Mouse (Mus musculus): ENCODE results near the gene Filip1l. TPM values are rescaled to one million over a fixed set of nuclear protein-coding genes. Genes with fewer than 3 reads are reported as not detected.
A peak's percentile ranks its signal among the peaks of the same experiment; 100 is the strongest.

Filip1l gene
- polyA plus RNA-seq, 1 experiment from 2014 or later, result 6.6 TPM

DNA sequence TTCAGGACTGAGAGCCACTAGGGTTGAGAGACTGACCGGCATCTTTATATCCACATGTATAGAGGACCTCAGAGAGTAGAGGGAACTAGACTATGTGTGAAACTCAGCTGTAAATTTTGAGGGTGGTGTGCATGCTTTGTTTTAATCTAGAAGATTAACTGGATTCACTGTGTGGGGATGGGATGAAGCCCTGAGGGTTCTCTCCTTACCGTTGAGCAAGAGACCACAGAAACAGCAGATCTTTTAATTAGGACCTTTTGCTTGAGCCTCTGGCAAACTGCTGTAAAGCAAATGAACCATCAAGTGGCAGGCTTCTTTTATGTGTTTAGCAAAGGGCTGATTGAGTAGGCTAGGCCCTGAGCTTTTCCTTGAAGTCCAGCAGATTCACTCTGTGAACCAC, 103.1 kb downstream of the Filip1l start:
- no peaks in the 10 kb centered on the region for H3K4me1 ChIP-seq
- no peaks in the 10 kb centered on the region for H3K27me3 ChIP-seq
- no peak overlapping the region for H3K4me2 ChIP-seq
- no peaks in the 10 kb centered on the region for H3K36me3 ChIP-seq (replicated peaks)
- H3K9me3 ChIP-seq, result no peaks in the 10 kb centered on the region
- H3K27ac ChIP-seq, result no peak overlapping the region
- H3K9ac ChIP-seq, result no peak overlapping the region
- WGBS, result 48% methylated on average over 2 of the region's 2 CpGs
- no peak for ATAC-seq (ENCODE audit: low FRiP score)
- no peak overlapping the region for H3K4me3 ChIP-seq (replicated peaks)

DNA sequence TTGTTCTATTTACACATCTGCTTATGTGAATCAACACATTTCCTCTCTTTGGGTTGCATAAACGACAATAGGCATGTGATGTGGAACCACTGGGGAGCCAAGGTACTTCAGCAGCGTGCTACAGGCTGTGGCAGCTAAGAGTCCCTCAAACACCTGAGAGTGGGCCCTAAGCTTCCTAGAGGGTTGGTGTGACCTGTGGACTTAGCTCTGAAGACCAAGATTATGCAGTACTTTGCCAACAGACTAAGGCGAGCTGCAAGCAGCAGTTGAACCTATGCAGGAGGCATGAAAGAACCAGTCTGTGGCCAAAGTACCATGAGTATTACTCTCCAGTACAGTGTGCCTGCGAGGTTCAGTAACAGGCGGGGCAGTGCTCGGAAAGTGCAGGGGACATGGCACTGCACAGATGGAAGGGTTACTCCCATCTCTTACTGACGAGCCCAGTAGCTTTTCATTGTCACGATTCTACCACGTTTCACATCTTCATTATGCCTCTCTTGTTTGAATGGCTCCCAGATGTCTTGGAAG, 112.6 kb downstream of the Filip1l start:
- 95% methylated on average over 9 of the region's 9 CpGs for WGBS

DNA sequence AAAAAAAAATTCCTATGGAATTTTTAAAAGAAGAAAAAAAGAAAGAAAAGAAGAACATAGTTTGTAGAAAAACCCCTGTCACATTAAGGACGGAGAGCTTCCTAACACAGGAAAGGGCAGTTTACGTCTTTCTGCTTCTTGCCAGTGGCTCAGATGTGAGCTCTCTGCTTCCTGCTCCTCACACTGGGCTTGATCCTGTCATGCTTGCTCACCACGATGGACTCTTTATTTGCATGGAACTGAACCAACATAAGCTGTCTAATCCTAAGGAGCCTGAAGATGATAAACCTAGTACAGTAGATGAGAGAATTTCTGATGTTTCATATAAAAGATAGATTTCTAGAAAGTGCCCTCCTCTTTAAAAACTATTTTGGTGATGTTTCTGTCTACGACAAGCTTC, 116.4 kb downstream of the Filip1l start:
- Histone ChIP-seq H3K27me3 (no peaks in the 10 kb centered on the region), H3K27ac (no peak overlapping the region), H3K4me2 (no peak overlapping the region), H3K4me1 (0 out of 2 replicates have a peak, but pooled peaks cover 3% of the 10 kb centered on the region), H3K9me3 (no peaks in the 10 kb centered on the region), H3K36me3 (replicated peaks) (no peaks in the 10 kb centered on the region), H3K4me3 (replicated peaks) (no peak overlapping the region), H3K9ac (no peak overlapping the region)
- WGBS, result 88% methylated on average over 4 of the region's 4 CpGs
- ATAC-seq (ENCODE audit: low FRiP score), result no peak

More for the DNA sequence above, 112.6 kb downstream of the Filip1l start:
- Histone ChIP-seq H3K4me1 (no peaks in the 10 kb centered on the region), H3K27ac (no peak overlapping the region), H3K4me3 (replicated peaks) (no peak overlapping the region), H3K36me3 (replicated peaks) (no peaks in the 10 kb centered on the region), H3K9me3 (no peaks in the 10 kb centered on the region), H3K9ac (no peak overlapping the region), H3K4me2 (no peak overlapping the region), H3K27me3 (no peaks in the 10 kb centered on the region)
- no peak for ATAC-seq (ENCODE audit: low FRiP score)

DNA sequence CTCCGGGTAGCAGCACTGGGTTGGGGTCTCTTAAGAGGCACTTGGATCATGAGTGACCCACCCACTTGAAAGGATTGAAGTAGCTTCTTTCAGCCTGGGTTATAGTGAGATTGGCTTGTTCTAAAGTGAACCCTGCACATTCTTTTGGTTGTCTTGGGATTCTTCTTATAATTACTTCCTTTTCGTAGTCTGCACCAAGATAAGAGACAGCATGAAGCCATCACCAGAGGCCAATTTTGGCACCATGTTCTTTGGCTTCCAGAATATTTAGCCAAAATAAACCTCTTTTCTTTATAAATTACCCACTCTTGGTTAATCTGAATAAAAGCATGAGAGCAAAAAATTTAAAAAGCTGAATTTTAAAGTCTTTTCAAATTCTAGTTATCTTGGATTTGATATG, 117.0 kb downstream of the Filip1l start:
- WGBS, result 81% methylated on average over 2 of the region's 2 CpGs

DNA sequence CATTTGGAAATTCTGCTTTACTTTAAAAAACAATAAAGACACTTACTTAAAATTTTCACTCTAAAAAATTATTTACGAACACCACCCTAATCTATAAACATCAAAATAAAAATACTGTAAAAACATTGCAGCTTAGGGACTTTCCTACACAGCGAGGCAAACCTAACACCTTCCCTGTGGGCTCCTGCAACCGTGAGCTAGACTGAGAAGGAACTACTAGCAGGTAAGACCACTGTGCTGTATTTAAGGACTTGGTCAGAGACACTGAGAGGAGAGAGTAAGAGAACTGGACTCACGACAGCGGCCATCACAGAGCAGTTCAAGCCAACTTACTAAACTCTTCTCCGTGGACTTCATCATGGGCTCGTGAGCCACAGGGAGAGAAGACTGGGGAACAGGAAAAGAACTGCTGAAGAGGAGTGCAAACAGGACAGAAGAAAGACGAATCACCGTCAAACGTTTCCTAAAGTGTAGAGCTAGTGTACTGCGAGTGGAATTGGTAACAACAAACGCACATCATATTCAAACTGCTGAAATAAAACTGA, 117.5 kb downstream of the Filip1l start:
- Histone ChIP-seq H3K4me3 (replicated peaks) (no peak overlapping the region), H3K27ac (no peak overlapping the region), H3K4me2 (no peak overlapping the region), H3K36me3 (replicated peaks) (no peaks in the 10 kb centered on the region), H3K27me3 (no peaks in the 10 kb centered on the region), H3K4me1 (0 out of 2 replicates have a peak, but pooled peaks cover 3% of the 10 kb centered on the region), H3K9me3 (no peaks in the 10 kb centered on the region), H3K9ac (no peak overlapping the region)
- WGBS, result 94% methylated on average over 12 of the region's 12 CpGs
- no peak for ATAC-seq (ENCODE audit: low FRiP score)

More for the DNA sequence above, 117.0 kb downstream of the Filip1l start:
- Histone ChIP-seq H3K4me2 (no peak overlapping the region), H3K27ac (no peak overlapping the region), H3K9me3 (no peaks in the 10 kb centered on the region), H3K9ac (no peak overlapping the region), H3K27me3 (no peaks in the 10 kb centered on the region), H3K36me3 (replicated peaks) (no peaks in the 10 kb centered on the region), H3K4me1 (0 out of 2 replicates have a peak, but pooled peaks cover 3% of the 10 kb centered on the region), H3K4me3 (replicated peaks) (no peak overlapping the region)
- no peak for ATAC-seq (ENCODE audit: low FRiP score)

DNA sequence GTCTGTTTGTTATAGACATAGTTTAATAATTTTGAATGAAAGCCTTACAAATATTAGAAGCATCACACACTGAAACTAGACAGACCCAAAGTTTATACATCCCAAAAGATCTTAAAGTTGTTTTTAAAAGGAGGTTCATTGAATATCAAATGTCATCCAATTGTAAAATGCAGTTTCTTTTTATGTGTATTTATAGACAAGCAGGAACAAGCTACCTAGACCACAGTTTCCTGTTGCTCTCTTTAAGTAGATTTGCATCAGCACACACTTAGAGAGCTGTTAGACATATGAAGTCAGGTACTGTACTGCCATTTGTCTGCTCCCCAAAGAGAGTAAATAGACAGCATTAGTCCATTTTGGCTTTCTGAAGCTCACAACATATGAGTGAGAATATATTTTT, 118.2 kb downstream of the Filip1l start:
- no peak overlapping the region for H3K27ac ChIP-seq
- H3K4me1 ChIP-seq, result 0 out of 2 replicates have a peak, but pooled peaks cover 3% of the 10 kb centered on the region
- no peak overlapping the region for H3K4me3 ChIP-seq (replicated peaks)
- no peaks in the 10 kb centered on the region for H3K27me3 ChIP-seq
- H3K36me3 ChIP-seq (replicated peaks), result no peaks in the 10 kb centered on the region
- no peak overlapping the region for H3K9ac ChIP-seq
- H3K9me3 ChIP-seq, result 0 out of 2 replicates have a peak, but pooled peaks cover under 1% of the 10 kb centered on the region
- H3K4me2 ChIP-seq, result no peak overlapping the region
- no peak for ATAC-seq (ENCODE audit: low FRiP score)

DNA sequence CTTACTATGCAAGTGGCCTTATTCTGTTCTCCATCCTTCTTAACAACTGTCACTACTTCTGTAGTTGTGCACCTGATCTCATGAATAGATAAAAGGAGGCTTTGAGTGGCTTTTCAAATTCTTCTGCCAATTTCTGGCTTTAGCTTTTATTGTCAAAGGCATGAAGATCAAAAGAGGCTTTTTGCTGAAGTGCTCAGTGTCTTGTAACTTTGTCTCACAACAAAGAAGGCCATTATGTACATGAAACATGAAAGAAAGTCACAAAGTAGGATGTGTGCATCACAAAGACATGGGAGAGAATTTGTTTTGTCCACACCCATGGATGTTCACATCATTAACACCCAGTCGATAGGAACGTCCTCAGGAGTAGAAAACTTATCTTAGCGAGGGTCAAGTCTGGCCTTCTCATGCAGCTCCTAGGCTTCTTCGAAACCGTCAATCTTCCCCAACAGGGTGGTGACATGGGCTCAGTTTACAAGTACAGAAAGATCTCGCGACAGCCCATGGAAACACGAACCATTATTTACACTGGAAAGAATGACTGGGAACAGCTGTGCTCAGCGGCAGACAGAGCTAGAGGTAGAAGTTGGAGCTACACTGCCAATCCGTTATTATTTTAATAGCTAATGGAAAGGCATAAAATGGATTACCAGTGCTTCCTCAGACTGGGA, 120.7 kb downstream of the Filip1l start:
- ATAC-seq (ENCODE audit: low FRiP score), result no peak
- no peak overlapping the region for H3K4me3 ChIP-seq (replicated peaks)
- H3K27ac ChIP-seq, result no peak overlapping the region
- 0 out of 2 replicates have a peak, but pooled peaks cover 3% of the 10 kb centered on the region for H3K4me1 ChIP-seq
- H3K9ac ChIP-seq, result no peak overlapping the region
- 70% methylated on average over 10 of the region's 10 CpGs for WGBS
- no peaks in the 10 kb centered on the region for H3K27me3 ChIP-seq
- 0 out of 2 replicates have a peak, but pooled peaks cover 5% of the 10 kb centered on the region for H3K9me3 ChIP-seq
- no peak overlapping the region for H3K4me2 ChIP-seq
- no peaks in the 10 kb centered on the region for H3K36me3 ChIP-seq (replicated peaks)

DNA sequence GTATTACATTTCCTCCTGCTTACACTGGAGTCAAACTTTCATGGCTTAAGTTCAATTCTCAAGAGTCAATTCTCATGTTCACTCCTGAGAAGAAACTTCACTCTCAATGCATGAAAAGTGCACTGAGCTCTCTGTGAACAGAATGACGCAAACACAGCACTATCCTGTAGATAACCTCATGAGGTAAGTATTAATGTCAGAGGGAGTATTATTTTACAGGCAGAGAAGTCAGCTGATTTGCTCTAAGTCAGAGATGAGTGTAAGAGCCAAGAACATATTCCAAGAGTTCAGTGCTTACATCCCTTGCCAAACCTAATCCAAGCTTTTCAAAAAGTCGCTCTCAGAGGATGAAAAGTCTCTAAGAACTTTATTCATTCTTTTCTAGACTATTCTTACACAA, 125.6 kb downstream of the Filip1l start:
- ATAC-seq (ENCODE audit: low FRiP score), result no peak
- Histone ChIP-seq H3K4me3 (replicated peaks) (no peak overlapping the region), H3K27me3 (no peaks in the 10 kb centered on the region), H3K4me1 (0 out of 2 replicates have a peak, but pooled peaks cover 3% of the 10 kb centered on the region), H3K4me2 (no peak overlapping the region), H3K27ac (no peak overlapping the region), H3K9me3 (0 out of 2 replicates have a peak, but pooled peaks cover 5% of the 10 kb centered on the region), H3K9ac (no peak overlapping the region), H3K36me3 (replicated peaks) (no peaks in the 10 kb centered on the region)
- 93% methylated on average over 2 of the region's 2 CpGs for WGBS

DNA sequence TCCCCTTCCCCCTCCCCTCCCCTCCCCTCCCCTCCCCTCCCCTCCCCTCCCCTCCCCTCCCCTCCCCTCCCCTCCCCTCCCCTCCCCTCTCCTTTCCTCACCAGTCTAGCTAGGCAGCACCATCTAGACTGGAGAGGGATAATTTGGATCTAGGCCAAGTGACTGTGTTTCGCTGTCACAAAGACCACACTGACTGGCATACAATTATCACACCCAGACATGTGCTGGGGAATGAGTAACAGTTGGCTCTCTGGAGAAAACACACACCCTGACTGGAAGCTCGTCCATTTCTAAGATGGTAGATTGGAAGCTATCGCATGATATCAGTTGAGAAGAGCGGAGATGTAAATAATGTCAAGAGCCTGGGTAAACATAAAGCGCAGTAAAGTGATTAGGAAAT, 126.9 kb downstream of the Filip1l start:
- no peaks in the 10 kb centered on the region for H3K27me3 ChIP-seq
- H3K4me3 ChIP-seq (replicated peaks), result no peak overlapping the region
- no peak overlapping the region for H3K27ac ChIP-seq
- H3K9me3 ChIP-seq, result 0 out of 2 replicates have a peak, but pooled peaks cover 5% of the 10 kb centered on the region
- no peak overlapping the region for H3K4me2 ChIP-seq
- H3K9ac ChIP-seq, result no peak overlapping the region
- no peaks in the 10 kb centered on the region for H3K36me3 ChIP-seq (replicated peaks)
- H3K4me1 ChIP-seq, result no peaks in the 10 kb centered on the region
- 69% methylated on average over 5 of the region's 5 CpGs for WGBS
- peak; percentile 82; the same call in 1 of the 2 replicates for ATAC-seq (ENCODE audit: low FRiP score)

DNA sequence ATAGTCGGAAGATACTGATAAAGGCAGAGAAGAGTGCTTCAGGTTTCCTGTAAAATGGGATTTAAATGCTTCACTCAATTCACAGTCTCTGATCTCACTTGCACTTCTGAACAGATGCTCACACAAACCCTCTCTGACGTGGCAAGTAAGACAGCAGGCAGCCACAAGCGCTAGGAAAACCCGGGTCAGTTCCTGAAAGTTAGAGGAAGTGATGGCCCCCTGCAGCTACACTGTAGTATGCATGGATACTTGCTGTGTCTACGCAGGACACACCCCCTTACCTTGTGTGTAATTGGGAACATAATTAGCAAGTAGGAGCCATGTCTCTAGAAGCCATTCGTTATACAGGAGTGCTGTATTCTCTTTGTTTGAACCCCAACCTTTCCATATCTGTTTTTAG, 129.4 kb downstream of the Filip1l start:
- Histone ChIP-seq H3K9ac (no peak overlapping the region), H3K4me1 (no peaks in the 10 kb centered on the region), H3K27ac (no peak overlapping the region), H3K36me3 (replicated peaks) (no peaks in the 10 kb centered on the region), H3K4me3 (replicated peaks) (no peak overlapping the region), H3K9me3 (no peaks in the 10 kb centered on the region), H3K4me2 (no peak overlapping the region), H3K27me3 (no peaks in the 10 kb centered on the region)
- WGBS, result 55% methylated on average over 6 of the region's 6 CpGs
- ATAC-seq (ENCODE audit: low FRiP score), result peak; percentile 45; the same call in 1 of the 2 replicates

DNA sequence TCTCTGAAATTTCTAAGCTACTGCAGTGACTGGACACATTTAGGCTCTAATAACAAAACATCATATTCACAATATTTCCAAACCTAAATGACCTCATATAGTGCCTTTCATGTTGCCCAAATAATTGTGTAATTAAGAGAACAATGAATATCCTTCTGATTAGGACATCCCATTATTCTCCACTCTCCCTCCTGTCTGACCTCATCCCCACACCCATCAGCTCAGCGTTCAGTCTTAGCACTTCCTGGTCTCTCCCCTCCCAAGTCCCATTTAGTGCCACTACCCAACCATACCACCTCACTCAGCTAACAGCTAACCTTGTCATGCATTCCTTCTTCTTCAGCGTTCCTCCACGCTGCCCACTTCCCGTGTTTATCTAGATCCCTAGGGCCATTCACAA, 130.0 kb downstream of the Filip1l start:
- ATAC-seq (ENCODE audit: low FRiP score), result no peak
- no peaks in the 10 kb centered on the region for H3K36me3 ChIP-seq (replicated peaks)
- H3K9me3 ChIP-seq, result no peaks in the 10 kb centered on the region
- H3K4me1 ChIP-seq, result no peaks in the 10 kb centered on the region
- H3K4me3 ChIP-seq (replicated peaks), result no peak overlapping the region
- H3K9ac ChIP-seq, result no peak overlapping the region
- no peak overlapping the region for H3K27ac ChIP-seq
- H3K4me2 ChIP-seq, result no peak overlapping the region
- WGBS, result 83% methylated on average over 4 of the region's 4 CpGs
- H3K27me3 ChIP-seq, result no peaks in the 10 kb centered on the region

DNA sequence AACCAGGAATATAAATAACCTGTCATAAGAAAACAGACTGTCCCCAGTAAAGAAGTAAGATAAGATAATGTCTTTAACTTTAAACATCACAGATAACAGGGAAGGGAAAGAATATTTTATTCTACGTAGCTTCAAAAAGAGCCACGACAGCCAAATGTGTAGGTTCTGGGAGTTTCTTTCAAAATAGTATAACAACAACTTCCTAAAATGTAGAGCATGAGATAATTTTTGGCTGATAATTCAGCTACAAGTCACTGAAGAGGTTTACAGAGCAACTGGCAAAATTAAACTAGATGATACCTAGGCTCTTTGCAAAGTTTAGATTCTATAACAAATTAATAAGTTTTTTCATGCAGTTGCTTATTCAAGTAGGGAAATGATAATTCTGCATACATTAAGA, 130.6 kb downstream of the Filip1l start:
- Histone ChIP-seq H3K9ac (no peak overlapping the region), H3K27ac (no peak overlapping the region), H3K27me3 (no peaks in the 10 kb centered on the region), H3K4me1 (no peaks in the 10 kb centered on the region), H3K4me3 (replicated peaks) (no peak overlapping the region), H3K9me3 (no peaks in the 10 kb centered on the region), H3K4me2 (no peak overlapping the region), H3K36me3 (replicated peaks) (no peaks in the 10 kb centered on the region)
- WGBS, result 92% methylated on average over 2 of the region's 2 CpGs
- no peak for ATAC-seq (ENCODE audit: low FRiP score)
